In genomic region chr15:98928598-98929240, GRCm38 (mm10) we compare ENCODE assay signal across 8 mouse cellular contexts. TPM values are rescaled to one million over a fixed set of nuclear protein-coding genes. Genes with fewer than 3 reads are reported as not detected.
A peak's percentile ranks its signal among the peaks of the same experiment; 100 is the strongest.
DNase-seq lines count a peak whose midpoint lies in the region; ATAC-seq and TF ChIP-seq lines count a peak whose summit lies in the region.

No protein-coding gene starts in this region.

- ATAC-seq in forebrain, embryonic 16.5 days = peak; percentile 48; the same call in 1 of the 2 replicates
- ATAC-seq in lung, embryonic 14.5 days (ENCODE audit: insufficient read depth) = peak; percentile 69
- peak; percentile 40; the same call in 1 of the 2 replicates for ATAC-seq in neutrophil, adult 5-6 weeks (ENCODE audit: extremely low read depth, insufficient number of reproducible peaks, low FRiP score, poor library complexity, severe bottlenecking)

- 0 out of 2 replicates have a peak overlapping the region, but pooled peaks have one; percentile 11 for H3K4me2 ChIP-seq in forebrain, embryonic 16.5 days (ENCODE audit: low read length)
- H3K4me2 ChIP-seq in lung, embryonic 14.5 days = 0 out of 2 replicates have a peak overlapping the region, but pooled peaks have one; percentile 15

- H3K9me3 ChIP-seq in forebrain, embryonic 16.5 days (ENCODE audit: control insufficient read depth, low read length) = no peaks in the 10 kb centered on the region
- no peaks in the 10 kb centered on the region for H3K9me3 ChIP-seq in lung, embryonic 14.5 days (ENCODE audit: low read depth, low read length)

- DNase-seq in Muller cell, postnatal 12 days (ENCODE audit: inconsistent ontology term) = peak; percentile 85
- DNase-seq in cerebellum, adult 18-20 months = peak; percentile 85 to 91
- DNase-seq in heart, postnatal 36 days = peak; percentile 72
- DNase-seq in large intestine, adult 2 months (ENCODE audit: low read depth, low spot score) = peak; percentile 81
- DNase-seq in lung, embryonic 14.5 days = peak; percentile 90
- peak; percentile 70 for DNase-seq in yolk sac, embryonic 10.5 days (ENCODE audit: low spot score)

- 13% methylated on average over 13 of the region's 13 CpGs for WGBS in forebrain, embryonic 16.5 days
- whole genome bisulfite sequencing in large intestine, adult 2 months = 11% methylated on average over 13 of the region's 13 CpGs
- WGBS in lung, embryonic 14.5 days = 13% methylated on average over 13 of the region's 13 CpGs

- no peak overlapping the region for H3K4me3 ChIP-seq in forebrain, embryonic 16.5 days (replicated peaks; ENCODE audit: low read length)
- H3K4me3 ChIP-seq in lung, embryonic 14.5 days (ENCODE audit: low read depth, low read length) = no peak overlapping the region

- no peak overlapping the region for H3K9ac ChIP-seq in forebrain, embryonic 16.5 days (replicated peaks; ENCODE audit: low read depth, low read length)
- no peak overlapping the region for H3K9ac ChIP-seq in lung, embryonic 14.5 days

- H3K27ac ChIP-seq in forebrain, embryonic 16.5 days (ENCODE audit: low read length) = no peak overlapping the region
- H3K27ac ChIP-seq in lung, embryonic 14.5 days (ENCODE audit: low read depth) = no peak overlapping the region

- H3K27me3 ChIP-seq in forebrain, embryonic 16.5 days (replicated peaks; ENCODE audit: control insufficient read depth, insufficient read depth, low read length) = no peaks in the 10 kb centered on the region
- no peaks in the 10 kb centered on the region for H3K27me3 ChIP-seq in lung, embryonic 14.5 days (ENCODE audit: insufficient read depth, low read length)

- H3K36me3 ChIP-seq in forebrain, embryonic 16.5 days (ENCODE audit: control insufficient read depth, insufficient read depth) = peaks cover 5% of the 10 kb centered on the region; the same call in 1 of the 2 replicates
- H3K36me3 ChIP-seq in lung, embryonic 14.5 days (ENCODE audit: insufficient read depth) = peaks cover 18% of the 10 kb centered on the region

- peak; percentile 81 for TF ChIP-seq CTCF in lung, embryonic 14.5 days (IDR thresholded peaks at IDR 0.05; ENCODE audit: low read depth)

- intact Hi-C loops in heart, postnatal 36 days (cut with DNase I) = loop anchor here (1.0 kb wide), 2 partner anchors 36 to 51 kb away; no protein-coding TSS in a partner anchor

- peaks cover 21% of the 10 kb centered on the region for H3K4me1 ChIP-seq in forebrain, embryonic 16.5 days (replicated peaks; ENCODE audit: control insufficient read depth, insufficient read depth, low read length)
- H3K4me1 ChIP-seq in lung, embryonic 14.5 days (ENCODE audit: insufficient read depth) = no peaks in the 10 kb centered on the region

RNA-seq across cellular contexts. Expression of gene Tuba1b, which starts 5.6 kb away (rescaled TPM):
- 1,178 and 1,185 TPM in 2 replicates for polyA plus RNA-seq in forebrain, embryonic 16.5 days (2015; fragmentation: Nextera tagmentation; extraction: Ambion mirVana)
- total RNA-seq in heart, postnatal 36 days (2021) = 100 to 1,000 TPM; 130 to 145 TPM
- polyA plus RNA-seq in large intestine, adult 2 months (2012; rRNA removed) = 848 and 981 TPM in 2 replicates
- polyA plus RNA-seq in lung, embryonic 14.5 days (2014; fragmentation: Nextera tagmentation; extraction: Ambion mirVana) = 2,161 and 2,216 TPM in 2 replicates
- total RNA-seq in neutrophil, adult 5-6 weeks (2017) = 88.6 and 108 TPM in 2 replicates

RNA-seq across cellular contexts. Expression of gene Lmbr1l, which starts 10.7 kb away (rescaled TPM):
- polyA plus RNA-seq in forebrain, embryonic 16.5 days (2015; fragmentation: Nextera tagmentation; extraction: Ambion mirVana) = 43.0 and 54.9 TPM in 2 replicates
- total RNA-seq in heart, postnatal 36 days (2021) = 10 to 100 TPM; 15.0 TPM
- polyA plus RNA-seq in large intestine, adult 2 months (2012; rRNA removed) = 65.8 and 140 TPM in 2 replicates
- 4.5 and 5.5 TPM in 2 replicates for polyA plus RNA-seq in lung, embryonic 14.5 days (2014; fragmentation: Nextera tagmentation; extraction: Ambion mirVana)
- 144 and 182 TPM in 2 replicates for total RNA-seq in neutrophil, adult 5-6 weeks (2017)

RNA-seq across cellular contexts. Expression of gene Gm49450, which starts 24.6 kb away (rescaled TPM):
- not detected in 2 replicates for polyA plus RNA-seq in forebrain, embryonic 16.5 days (2015; fragmentation: Nextera tagmentation; extraction: Ambion mirVana)
- not detected for total RNA-seq in heart, postnatal 36 days (2021)
- polyA plus RNA-seq in large intestine, adult 2 months (2012; rRNA removed) = 0.55 and 6.2 TPM in 2 replicates
- polyA plus RNA-seq in lung, embryonic 14.5 days (2014; fragmentation: Nextera tagmentation; extraction: Ambion mirVana) = not detected in 2 replicates
- 27.1 and 50.0 TPM in 2 replicates for total RNA-seq in neutrophil, adult 5-6 weeks (2017)

RNA-seq across cellular contexts. Expression of gene Tuba1a, which starts 24.8 kb away (rescaled TPM):
- 16,411 and 16,831 TPM in 2 replicates for polyA plus RNA-seq in forebrain, embryonic 16.5 days (2015; fragmentation: Nextera tagmentation; extraction: Ambion mirVana)
- 10 to 100 TPM; 73.0 to 74.5 TPM for total RNA-seq in heart, postnatal 36 days (2021)
- 131 and 155 TPM in 2 replicates for polyA plus RNA-seq in large intestine, adult 2 months (2012; rRNA removed)
- 1,129 and 1,167 TPM in 2 replicates for polyA plus RNA-seq in lung, embryonic 14.5 days (2014; fragmentation: Nextera tagmentation; extraction: Ambion mirVana)
- total RNA-seq in neutrophil, adult 5-6 weeks (2017) = 92.1 and 114 TPM in 2 replicates

RNA-seq across cellular contexts. Expression of gene Dhh, which starts 30.4 kb away (rescaled TPM):
- polyA plus RNA-seq in forebrain, embryonic 16.5 days (2015; fragmentation: Nextera tagmentation; extraction: Ambion mirVana) = 0.65 and 0.66 TPM in 2 replicates
- 1 to 10 TPM; 1.7 to 1.9 TPM for total RNA-seq in heart, postnatal 36 days (2021)
- 0.48 and 0.63 TPM in 2 replicates for polyA plus RNA-seq in large intestine, adult 2 months (2012; rRNA removed)
- 1.0 and 1.3 TPM in 2 replicates for polyA plus RNA-seq in lung, embryonic 14.5 days (2014; fragmentation: Nextera tagmentation; extraction: Ambion mirVana)
- total RNA-seq in neutrophil, adult 5-6 weeks (2017) = 0.70 TPM in 1 of 2 replicates, not detected in the other
